Mouse (Mus musculus): ENCODE data around the gene Nudt5. TPM values are rescaled to one million over a fixed set of nuclear protein-coding genes. Genes with fewer than 3 reads are reported as not detected.

The Nudt5 gene
- total and polyA plus RNA-seq, 3 experiments, result 82.1 to 141 TPM; not detected in 1

DNA sequence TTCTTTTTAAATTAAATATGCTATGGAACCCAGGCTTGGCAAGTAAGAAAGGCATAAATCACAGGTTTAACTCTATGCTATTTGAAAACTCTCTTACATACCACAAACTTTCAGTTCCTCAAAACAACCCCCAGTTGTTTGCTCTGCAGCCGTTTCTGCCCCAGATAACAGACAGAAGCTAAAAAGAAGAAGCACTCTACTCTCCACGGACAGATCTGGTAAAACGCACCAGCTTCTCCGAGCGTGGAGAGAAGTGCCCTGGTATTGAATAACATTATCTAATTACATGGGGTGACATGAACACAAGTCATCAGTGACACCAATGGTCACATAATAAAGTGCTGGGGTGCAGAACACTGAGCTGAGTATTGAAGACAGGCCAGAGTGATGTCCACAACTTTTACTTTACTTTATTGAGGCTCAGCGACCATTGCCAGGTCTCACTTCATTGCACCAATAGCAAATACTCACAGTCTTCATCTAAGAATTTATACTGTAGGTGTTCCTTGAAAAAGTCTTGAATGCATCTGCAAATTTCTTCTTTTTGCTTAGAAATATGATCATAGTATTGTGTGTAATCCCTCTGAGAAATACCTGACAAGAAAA is 40.3 kb upstream of the Nudt5 start (continued):
- TF ChIP-seq MEF2A (IDR thresholded peaks at IDR 0.05; ENCODE audit: extremely low read depth, insufficient replicate concordance, low read depth, low read length, poor library complexity, severe bottlenecking) (no peak), NRF1 (IDR thresholded peaks at IDR 0.05; ENCODE audit: insufficient read depth, low read depth, low read length, poor library complexity, severe bottlenecking) (no peak)

DNA sequence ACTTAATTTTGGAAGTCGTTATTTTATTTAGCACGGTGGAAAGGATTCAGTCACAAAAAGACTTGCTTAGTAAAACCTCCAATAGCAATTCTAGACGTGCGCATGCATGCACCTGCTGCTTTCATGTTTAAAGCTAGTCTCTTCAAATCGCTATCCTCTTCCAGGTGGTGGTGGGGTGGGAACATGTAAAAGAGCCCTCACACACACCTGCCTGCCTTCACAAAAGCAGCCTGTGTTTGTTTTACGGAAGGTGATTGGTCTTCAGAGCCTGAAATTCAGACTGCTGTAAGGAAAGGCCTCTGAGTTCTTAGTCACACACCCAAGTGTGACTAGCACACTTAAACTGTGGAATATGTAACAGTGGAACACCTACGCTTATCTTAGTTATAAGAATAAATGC is 39.6 kb upstream of the Nudt5 start:
- Histone ChIP-seq H3K79me2 (ENCODE audit: control insufficient read depth, insufficient read depth, low read length, poor library complexity) (no peaks in the 10 kb centered on the region), H3K4me3 (ENCODE audit: control insufficient read depth in 1 of 2, insufficient read depth in 1 of 2, low read depth in 2 of 2, low read length in 2 of 2) (no peak overlapping the region), H3K27me3 (ENCODE audit: control insufficient read depth in 1 of 2, insufficient read depth in 2 of 2, low read length in 2 of 2) (no peaks in the 10 kb centered on the region), H3K9ac (ENCODE audit: control insufficient read depth, low read depth, low read length, poor library complexity, severe bottlenecking) (no peak overlapping the region; the same call in 1 of the 2 replicates), H3K36me3 (ENCODE audit: control insufficient read depth in 1 of 2, insufficient read depth in 2 of 2, low read length in 2 of 2) (peaks cover 0 to 60% of the 10 kb centered on the region in 2 experiments; a peak in 3 of 4 replicates), H3K4me1 (ENCODE audit: control insufficient read depth in 1 of 2, insufficient read depth in 2 of 2, low read length in 2 of 2) (peaks cover 24 to 42% of the 10 kb centered on the region in 2 experiments), H3K9me3 (replicated peaks; ENCODE audit: insufficient read depth, low read length) (no peaks in the 10 kb centered on the region), H3K27ac (ENCODE audit: control insufficient read depth, low read depth, low read length) (peak overlapping the region; percentile 86)
- no peak for DNase-seq (ENCODE audit: low read depth, low spot score)
- no peak for TF ChIP-seq ZNF384 (IDR thresholded peaks at IDR 0.05; ENCODE audit: low read depth, low read length)
- no peak for TF ChIP-seq CHD1 (IDR thresholded peaks at IDR 0.05; ENCODE audit: low read depth, low read length)
- no peak for TF ChIP-seq ETS1 (IDR thresholded peaks at IDR 0.05; ENCODE audit: low read depth, low read length)
- no peak for TF ChIP-seq POLR2AphosphoS5 (IDR thresholded peaks at IDR 0.05; ENCODE audit: borderline replicate concordance, low read depth, low read length)
- no peak for TF ChIP-seq MAFK (IDR thresholded peaks at IDR 0.05; ENCODE audit: borderline replicate concordance, low read depth, low read length)
- TF ChIP-seq HCFC1 (IDR thresholded peaks at IDR 0.05; ENCODE audit: low read depth, low read length), result no peak
- no peak for TF ChIP-seq ZMIZ1 (IDR thresholded peaks at IDR 0.05; ENCODE audit: low read depth, low read length)
- no peak for TF ChIP-seq GATA1 (IDR thresholded peaks at IDR 0.05; ENCODE audit: low read depth, low read length)
- TF ChIP-seq CHD2 (IDR thresholded peaks at IDR 0.05; ENCODE audit: low read length), result no peak
- no peak for TF ChIP-seq MYB (IDR thresholded peaks at IDR 0.05; ENCODE audit: low read depth, low read length)
- TF ChIP-seq ZKSCAN1 (IDR thresholded peaks at IDR 0.05; ENCODE audit: low read depth, low read length), result no peak
- TF ChIP-seq MYC (IDR thresholded peaks at IDR 0.05; ENCODE audit: low read depth, low read length), result no peak
- TF ChIP-seq JUND (IDR thresholded peaks at IDR 0.05; ENCODE audit: low read depth, low read length), result no peak
- TF ChIP-seq KAT2A (conservative IDR thresholded peaks at IDR 0.05; ENCODE audit: low read depth, low read length), result no peak
- no peak for TF ChIP-seq TBP (IDR thresholded peaks at IDR 0.05; ENCODE audit: low read depth, low read length)
- no peak for TF ChIP-seq TAL1 (IDR thresholded peaks at IDR 0.05; ENCODE audit: low read length)
- TF ChIP-seq MAZ (IDR thresholded peaks at IDR 0.05; ENCODE audit: low read depth, low read length), result no peak
- no peak for TF ChIP-seq MAX (IDR thresholded peaks at IDR 0.05; ENCODE audit: low read length)
- no peak for TF ChIP-seq E2F4 (IDR thresholded peaks at IDR 0.05; ENCODE audit: borderline replicate concordance, low read depth, low read length)
